Mouse (Mus musculus) kidney, adult 9 months (tissue): ENCODE data around the gene Cd2.
A peak's percentile ranks its signal among the peaks of the same experiment; 100 is the strongest.

ENCODE experiments used
- DNase-seq: peaks from one replicate; pipeline ENCODE4 v3.0.0; 2022

The Cd2 gene

GRCm38 (mm10) chr3:101292611-101293010, 4.9 kb upstream of the Cd2 start:
- DNase-seq, result no peak

- no peak for DNase-seq
These were observed 3.1 kb upstream of the Cd2 start for GRCm38 (mm10) chr3:101290587-101291520.

GRCm38 (mm10) chr3:101290036-101290435, 2.3 kb upstream of the Cd2 start:
- no peak for DNase-seq

GRCm38 (mm10) chr3:101289406-101289805, 1.7 kb upstream of the Cd2 start:
- DNase-seq, result no peak

GRCm38 (mm10) chr3:101286336-101287325, 1.1 kb downstream of the Cd2 start:
- no peak for DNase-seq

GRCm38 (mm10) chr3:101285851-101286250, 1.9 kb downstream of the Cd2 start:
- DNase-seq, result no peak

GRCm38 (mm10) chr3:101285021-101285615, 2.6 kb downstream of the Cd2 start:
- no peak for DNase-seq

GRCm38 (mm10) chr3:101283869-101284706, 3.7 kb downstream of the Cd2 start:
- no peak for DNase-seq

- DNase-seq, result no peak
These were observed 4.3 kb downstream of the Cd2 start for GRCm38 (mm10) chr3:101283441-101283840.

- DNase-seq, result no peak
These were observed 5.1 kb downstream of the Cd2 start for GRCm38 (mm10) chr3:101282556-101283180.

- DNase-seq, result no peak
These were observed 5.9 kb downstream of the Cd2 start for GRCm38 (mm10) chr3:101281841-101282240.

- DNase-seq, result peak; percentile 5
These were observed 7.1 kb downstream of the Cd2 start for GRCm38 (mm10) chr3:101280348-101281311.

GRCm38 (mm10) chr3:101279561-101279960, 8.2 kb downstream of the Cd2 start:
- no peak for DNase-seq

- no peak for DNase-seq
These were observed 9.3 kb downstream of the Cd2 start for GRCm38 (mm10) chr3:101278396-101278795.

GRCm38 (mm10) chr3:101277830-101278229, 9.9 kb downstream of the Cd2 start:
- no peak for DNase-seq

- DNase-seq, result no peak
These were observed 11.0 kb downstream of the Cd2 start for GRCm38 (mm10) chr3:101276501-101277320.

GRCm38 (mm10) chr3:101275636-101276300, 12.0 kb downstream of the Cd2 start:
- no peak for DNase-seq

- no peak for DNase-seq
These were observed 12.9 kb downstream of the Cd2 start for GRCm38 (mm10) chr3:101274794-101275193.
